Mouse (Mus musculus) midbrain, postnatal 0 days (tissue): Measurements from ENCODE around the gene Ak3. TPM values are rescaled to one million over a fixed set of nuclear protein-coding genes. Genes with fewer than 3 reads are reported as not detected.
"Not testable (repeated sequence)": the region's sequence is repeated elsewhere in the genome, so short reads cannot be mapped to it uniquely, and the experiment has no call there.

ENCODE experiments used
- ATAC-seq: fragments of 200-750 bp; cut with Nextera tagmentation; 2 replicates; pipeline ENCODE4 v1.8.0; 2017; ENCODE audit warnings: moderate number of reproducible peaks, mild to moderate bottlenecking, moderate TSS enrichment, moderate library complexity; ENCODE audit not compliant: low FRiP score
- DNase-seq: peaks from one replicate; pipeline ENCODE4 v3.0.0-alpha.2; 2015; ENCODE audit warnings: low spot score
- H3K27ac ChIP-seq: fragments of 300-500 bp; sonication (generic); 2 replicates; pipeline ENCODE4 v1.5.1; 2014; ENCODE audit warnings: low read depth, mild to moderate bottlenecking, low read length, mixed read lengths
- H3K27me3 ChIP-seq: fragments of 300-500 bp; sonication (generic); 2 replicates; pipeline ENCODE4 v1.6.1; 2014; ENCODE audit warnings: low read length, control low read depth, mixed read lengths; ENCODE audit not compliant: insufficient read depth
- H3K36me3 ChIP-seq: fragments of 300-500 bp; sonication (generic); 2 replicates; pipeline ENCODE4 v1.6.1; 2014; ENCODE audit warnings: low read length, control low read depth, mixed read lengths; ENCODE audit not compliant: insufficient read depth
- H3K4me1 ChIP-seq: fragments of 300-500 bp; sonication (generic); 2 replicates; pipeline ENCODE4 v1.6.1; 2014; ENCODE audit warnings: mild to moderate bottlenecking, control low read depth, antibody characterized with exemption, low read length, mixed read lengths; ENCODE audit not compliant: insufficient read depth
- H3K4me2 ChIP-seq: fragments of 300-500 bp; sonication (generic); 2 replicates; pipeline ENCODE4 v1.6.1; 2014; ENCODE audit warnings: low read depth, mild to moderate bottlenecking, low read length, mixed read lengths; ENCODE audit not compliant: poor library complexity, severe bottlenecking
- H3K4me3 ChIP-seq: fragments of 300-500 bp; sonication (generic); 2 replicates; pipeline ENCODE4 v1.5.1; 2014; ENCODE audit warnings: low read depth, mild to moderate bottlenecking, low read length, moderate library complexity
- H3K9ac ChIP-seq: fragments of 300-500 bp; sonication (generic); replicated peaks from 2 replicates; pipeline ENCODE4 v1.6.1; 2014; ENCODE audit warnings: mild to moderate bottlenecking, low read length, moderate library complexity, mixed read lengths; ENCODE audit not compliant: poor library complexity, severe bottlenecking
- H3K9me3 ChIP-seq: fragments of 300-500 bp; sonication (generic); 2 replicates; pipeline ENCODE4 v1.6.1; 2016; ENCODE audit warnings: low read length, control low read depth
- CTCF ChIP-seq: IDR thresholded peaks from 2 replicates; pipeline ENCODE4 v1.5.1; 2016; ENCODE audit warnings: antibody characterized with exemption, mild to moderate bottlenecking
- WGBS: fragments of 180-500 bp; shearing (Covaris S2); extraction: QIAGEN DNeasy Blood & Tissue Kit; methylation state at CpG from one replicate; pipeline ENCODE4 v1.1.7; 2014; 5-methylcytosine and 5-hydroxymethylcytosine counted together
- polyA plus RNA-seq: library from polyadenylated mRNA; unstranded; fragments of >200 nt; fragmentation: Nextera tagmentation; extraction: Ambion mirVana; gene quantifications from 2 replicates; pipeline ENCODE4 v1.2.1, GENCODE M21; 2015
- total RNA-seq: library from RNA; depleted of rRNA; stranded (reverse); fragments of >200 nt; gene quantifications from 2 replicates; pipeline ENCODE4 v1.2.3, GENCODE M21; 2014

Ak3 gene
- total and polyA plus RNA-seq, 2 experiments from 2014 or later: 69.0 to 75.4 TPM

DNA sequence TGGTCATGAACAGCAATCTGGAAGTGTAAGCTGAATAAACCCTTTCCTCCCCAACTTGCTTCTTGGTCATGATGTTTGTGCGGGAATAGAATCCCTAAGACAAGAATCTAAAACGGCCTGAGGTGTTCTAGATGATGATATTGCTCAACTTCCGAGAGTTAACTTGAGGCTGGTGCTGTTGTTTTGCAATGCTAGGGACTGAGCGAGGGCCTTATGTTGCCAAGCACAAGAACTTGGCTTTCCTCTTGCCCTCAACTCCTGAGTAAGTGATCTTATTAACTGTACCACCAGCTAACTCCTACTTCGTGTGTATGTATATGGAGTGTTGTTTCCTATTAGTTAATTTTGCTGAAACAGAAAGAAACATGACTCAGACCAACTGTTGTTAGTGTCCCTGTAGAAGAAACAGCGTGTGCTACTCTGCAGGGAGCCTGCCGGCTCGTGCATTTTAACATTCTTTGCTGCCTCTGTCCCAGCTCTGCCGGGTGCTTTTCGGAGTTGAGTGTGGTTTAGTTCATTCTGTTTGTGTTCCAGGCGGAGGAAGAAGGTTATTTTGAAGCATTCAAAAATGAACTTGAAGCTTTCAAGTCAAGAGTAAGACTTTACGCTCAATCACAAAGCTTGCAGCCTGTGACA lies 36.3 kb downstream of the Ak3 start:
- DNase-seq (no peak), ATAC-seq (no peak)
- peaks cover 25% of the 10 kb centered on the region for H3K36me3 ChIP-seq
- no peak overlapping the region for H3K4me3 ChIP-seq
- WGBS: 86% methylated on average over 12 of the region's 12 CpGs
- H3K9ac ChIP-seq: no peak overlapping the region
- no peaks in the 10 kb centered on the region for H3K4me1 ChIP-seq
- no peak overlapping the region for H3K4me2 ChIP-seq
- no peaks in the 10 kb centered on the region for H3K27me3 ChIP-seq
- TF ChIP-seq CTCF: no peak
- no peaks in the 10 kb centered on the region for H3K9me3 ChIP-seq
- H3K27ac ChIP-seq: no peak overlapping the region

DNA sequence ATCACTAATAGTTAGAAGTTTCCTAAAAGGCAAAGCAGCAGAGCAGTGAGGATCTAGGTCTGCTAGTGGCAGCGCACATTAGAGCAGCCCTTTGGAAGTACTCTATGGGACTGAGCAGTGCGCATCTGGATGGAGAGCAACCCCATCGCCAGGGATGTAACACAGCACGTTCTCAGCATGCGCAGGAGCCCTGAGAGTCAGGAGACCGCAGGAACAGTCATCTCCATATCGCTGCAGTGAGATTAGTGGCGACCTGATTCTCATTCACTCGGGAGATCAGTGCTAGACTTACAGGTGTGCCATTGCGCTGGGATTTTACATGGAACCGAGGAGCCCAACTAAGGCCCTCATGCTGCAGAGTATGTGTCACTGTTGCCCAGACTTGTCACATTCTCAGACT lies 38.7 kb downstream of the Ak3 start:
- H3K4me2 ChIP-seq: no peak overlapping the region
- DNase-seq: no peak
- no peaks in the 10 kb centered on the region for H3K27me3 ChIP-seq
- ATAC-seq: no peak
- H3K4me1 ChIP-seq: no peaks in the 10 kb centered on the region
- TF ChIP-seq CTCF: no peak
- WGBS: 92% methylated on average over 11 of the region's 11 CpGs
- H3K9me3 ChIP-seq: no peaks in the 10 kb centered on the region
- peaks cover 19% of the 10 kb centered on the region for H3K36me3 ChIP-seq
- no peak overlapping the region for H3K27ac ChIP-seq
- no peak overlapping the region for H3K9ac ChIP-seq
- H3K4me3 ChIP-seq: no peak overlapping the region

DNA sequence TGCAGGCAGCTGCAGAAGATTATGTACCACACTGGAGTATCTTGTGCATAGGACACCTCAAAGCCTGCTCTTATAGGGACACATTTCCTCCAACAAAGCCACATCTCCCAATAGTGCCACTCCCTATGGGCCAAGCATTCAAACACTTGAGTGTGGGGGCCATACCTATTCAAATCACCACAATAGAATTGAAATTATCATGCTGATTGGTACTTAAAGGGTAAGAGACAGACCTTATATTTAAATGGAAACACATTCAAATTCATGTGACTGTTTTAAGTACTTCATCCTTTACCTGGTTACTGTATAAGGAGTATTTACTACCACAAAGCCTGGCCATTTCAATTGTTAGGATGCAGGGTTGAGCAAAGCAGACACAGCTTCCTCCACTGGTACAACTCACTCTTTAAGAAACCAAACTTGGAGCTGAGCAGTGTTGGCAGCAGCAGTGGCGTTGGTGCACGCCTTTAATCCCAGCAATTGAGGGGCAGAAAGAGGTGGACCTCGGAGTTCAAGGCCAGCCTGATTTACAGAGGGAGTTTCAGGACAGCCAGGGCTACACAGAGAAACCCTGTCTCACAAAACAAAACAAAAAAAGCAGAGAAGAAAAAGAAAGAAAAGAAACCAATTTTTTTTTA lies 39.6 kb downstream of the Ak3 start:
- TF ChIP-seq CTCF: no peak
- no peak overlapping the region for H3K4me2 ChIP-seq
- no peak overlapping the region for H3K4me3 ChIP-seq
- H3K27ac ChIP-seq: no peak overlapping the region
- no peak overlapping the region for H3K9ac ChIP-seq
- H3K9me3 ChIP-seq: no peaks in the 10 kb centered on the region
- H3K4me1 ChIP-seq: no peaks in the 10 kb centered on the region
- 79% methylated on average over 3 of the region's 3 CpGs for WGBS
- ATAC-seq: no peak
- H3K36me3 ChIP-seq: peaks cover 17% of the 10 kb centered on the region
- DNase-seq: no peak
- H3K27me3 ChIP-seq: no peaks in the 10 kb centered on the region

DNA sequence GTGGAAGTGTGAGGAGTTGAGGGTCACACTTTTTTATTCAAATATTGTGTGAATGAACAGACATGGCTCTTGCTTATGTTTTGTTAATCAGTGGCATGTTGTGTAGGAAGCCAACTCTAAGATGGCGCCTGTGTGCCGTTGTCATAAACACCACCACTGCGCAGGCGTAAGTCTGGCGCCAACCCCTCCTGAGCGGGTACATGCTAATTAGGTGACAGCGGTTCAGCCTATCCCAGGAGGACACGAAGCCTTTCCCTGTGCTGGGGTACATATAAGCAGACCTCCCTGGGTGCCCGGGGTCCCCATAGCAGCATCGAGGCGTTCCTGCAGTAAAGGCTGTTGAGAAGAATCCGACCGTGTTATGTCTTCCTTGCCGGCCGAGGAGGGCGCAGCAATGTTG lies 47.4 kb downstream of the Ak3 start:
- not testable (repeated sequence) for H3K4me2 ChIP-seq, ATAC-seq, H3K27ac ChIP-seq, H3K9ac ChIP-seq, H3K27me3 ChIP-seq, H3K4me3 ChIP-seq, H3K9me3 ChIP-seq, H3K4me1 ChIP-seq, DNase-seq
- peaks cover 18% of the 10 kb centered on the region; the same call in 1 of the 2 replicates for H3K36me3 ChIP-seq
- WGBS: 97% methylated on average over 16 of the region's 16 CpGs

DNA sequence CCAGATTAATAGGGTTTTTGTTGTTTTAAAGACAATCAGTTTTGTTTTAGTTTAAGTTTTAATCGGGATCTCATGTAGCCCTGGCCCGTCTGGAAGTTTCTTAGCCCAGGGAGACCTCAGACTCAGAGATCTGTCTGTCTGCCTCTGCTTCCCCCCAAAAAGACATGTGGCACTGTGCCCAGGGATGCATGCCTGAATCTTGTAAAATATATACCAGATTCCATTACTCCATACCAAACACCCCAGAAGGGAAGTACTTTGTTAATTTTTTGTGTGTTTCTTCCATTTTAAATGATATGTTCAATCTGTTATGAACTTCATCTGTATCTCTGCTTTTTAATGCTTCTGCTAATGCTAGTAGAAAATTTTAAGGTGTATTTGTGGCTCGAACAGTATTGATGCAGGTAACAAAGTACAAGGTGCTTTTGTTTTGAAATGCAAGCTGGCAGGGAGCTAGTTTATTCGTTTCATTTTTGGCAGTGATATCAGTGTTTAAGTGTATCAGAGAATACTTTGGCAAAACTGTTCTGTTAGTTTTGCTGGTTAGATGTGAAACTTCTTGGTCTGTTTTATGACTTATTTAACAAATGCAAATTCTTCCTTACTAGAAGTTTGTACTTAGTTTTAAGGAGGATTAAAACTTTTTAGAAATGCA lies 49.7 kb downstream of the Ak3 start:
- Histone ChIP-seq H3K27ac (no peak overlapping the region), H3K4me3 (no peak overlapping the region), H3K36me3 (peaks cover 19% of the 10 kb centered on the region; the same call in 1 of the 2 replicates), H3K4me2 (no peak overlapping the region), H3K27me3 (no peaks in the 10 kb centered on the region), H3K9me3 (no peaks in the 10 kb centered on the region), H3K4me1 (no peaks in the 10 kb centered on the region), H3K9ac (no peak overlapping the region)
- ATAC-seq (no peak), DNase-seq (no peak)
- WGBS: 88% methylated on average over 4 of the region's 4 CpGs
- no peak for TF ChIP-seq CTCF

DNA sequence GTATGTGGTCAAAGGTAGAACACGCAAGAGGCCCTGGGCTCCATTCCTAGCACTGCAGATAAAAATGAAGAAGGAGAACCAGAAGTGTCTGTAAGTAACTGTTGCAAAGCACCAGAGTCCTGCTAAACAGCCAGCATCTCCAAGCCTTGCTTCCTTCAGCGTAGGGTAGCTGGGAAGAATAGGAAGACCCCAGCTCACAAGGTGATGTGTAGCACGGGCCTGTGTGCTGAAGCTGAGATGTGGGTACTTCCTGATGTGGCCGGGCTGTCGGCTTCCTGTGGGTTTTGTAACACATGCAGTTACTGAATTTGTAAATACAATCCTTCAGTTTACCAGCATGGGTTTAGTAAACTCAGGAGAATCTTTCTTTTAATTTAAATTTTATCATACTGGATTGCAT lies 52.4 kb downstream of the Ak3 start:
- H3K27ac ChIP-seq: no peak overlapping the region; the same call in 1 of the 2 replicates
- peaks cover 13% of the 10 kb centered on the region; the same call in 1 of the 2 replicates for H3K36me3 ChIP-seq
- no peak overlapping the region for H3K9ac ChIP-seq
- WGBS: 81% methylated on average over 5 of the region's 5 CpGs
- no peak overlapping the region for H3K4me2 ChIP-seq
- H3K4me1 ChIP-seq: no peaks in the 10 kb centered on the region
- no peak overlapping the region for H3K4me3 ChIP-seq
- no peaks in the 10 kb centered on the region for H3K27me3 ChIP-seq
- ATAC-seq: no peak
- no peak for TF ChIP-seq CTCF
- no peak for DNase-seq
- H3K9me3 ChIP-seq: no peaks in the 10 kb centered on the region
